Mouse (Mus musculus) embryonic fibroblast, embryonic 13.5 days (primary cell): ENCODE data around the gene Vpreb1. TPM values are rescaled to one million over a fixed set of nuclear protein-coding genes. Genes with fewer than 3 reads are reported as not detected.
A peak's percentile ranks its signal among the peaks of the same experiment; 100 is the strongest.
"Not testable (repeated sequence)": the region's sequence is repeated elsewhere in the genome, so short reads cannot be mapped to it uniquely, and the experiment has no call there.

Experiments used
- H3K27ac ChIP-seq: 2 replicates; pipeline ENCODE4 v1.5.1; 2012; ENCODE audit warnings: low read length, control low read depth, inconsistent platforms; ENCODE audit not compliant: insufficient read depth
- H3K4me1 ChIP-seq: 2 replicates; pipeline ENCODE4 v1.6.1; 2011; ENCODE audit warnings: low read length; ENCODE audit not compliant: control insufficient read depth, insufficient read depth
- H3K4me3 ChIP-seq: 2 replicates; pipeline ENCODE4 v1.5.1; 2011; ENCODE audit warnings: mild to moderate bottlenecking, control low read depth, low read length; ENCODE audit not compliant: insufficient read depth
- CTCF ChIP-seq: IDR thresholded peaks from 2 replicates; pipeline ENCODE4 v1.5.1; 2011; ENCODE audit warnings: mild to moderate bottlenecking, control low read depth, low read length, moderate library complexity, borderline replicate concordance; ENCODE audit not compliant: insufficient read depth
- POLR2A ChIP-seq: IDR thresholded peaks from 2 replicates; pipeline ENCODE4 v1.6.1; 2011; ENCODE audit warnings: low read depth, mild to moderate bottlenecking, control low read depth, low read length, moderate library complexity
- polyA plus RNA-seq: library from polyadenylated mRNA; stranded (reverse); fragments of >200 nt; gene quantifications from 2 replicates; pipeline ENCODE4 v1.2.4, GENCODE M21; 2011; ENCODE audit warnings: low read depth; ENCODE audit not compliant: missing spikeins, insufficient read length

Vpreb1 gene
- polyA plus RNA-seq, 1 experiment: not detected

DNA sequence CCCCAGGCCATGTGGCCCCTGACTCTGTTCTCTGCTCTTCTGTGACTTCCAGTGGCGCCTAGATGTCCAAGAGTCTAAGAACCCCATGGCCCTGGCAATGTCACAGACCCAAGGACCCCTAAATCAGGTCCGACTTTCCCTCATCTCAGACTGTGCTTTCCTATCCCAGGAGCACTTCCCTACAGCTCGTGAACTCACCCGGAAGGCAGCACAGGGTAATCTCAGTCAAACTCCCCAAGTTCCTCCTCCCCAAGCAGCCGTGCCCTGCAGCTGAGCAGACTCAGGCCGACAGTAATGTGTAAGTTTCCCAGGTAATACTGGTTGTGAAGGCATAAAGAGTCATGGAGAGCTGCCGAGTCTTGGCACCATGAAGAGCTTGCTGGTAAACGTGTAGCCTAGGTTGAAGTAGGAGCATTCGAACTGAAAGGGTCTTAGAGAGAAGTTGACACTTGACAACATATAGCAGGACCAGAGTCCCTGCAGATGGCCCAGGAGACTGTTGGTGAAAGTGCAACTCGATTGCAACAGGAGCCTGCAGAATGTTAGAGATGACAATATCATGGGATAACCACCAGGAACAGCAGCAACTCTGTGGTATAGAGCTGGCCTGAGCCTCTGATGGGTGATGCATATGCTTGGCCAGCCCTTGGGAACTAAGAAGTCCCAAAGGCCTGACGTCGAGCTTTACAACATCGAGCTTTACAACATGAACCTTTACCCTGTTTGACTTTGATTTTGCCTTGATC, 13.7 kb downstream of the Vpreb1 start:
- Histone ChIP-seq H3K27ac (no peak overlapping the region), H3K4me1 (no peaks in the 10 kb centered on the region), H3K4me3 (no peak overlapping the region)
- TF ChIP-seq POLR2A (no peak), CTCF (no peak)

DNA sequence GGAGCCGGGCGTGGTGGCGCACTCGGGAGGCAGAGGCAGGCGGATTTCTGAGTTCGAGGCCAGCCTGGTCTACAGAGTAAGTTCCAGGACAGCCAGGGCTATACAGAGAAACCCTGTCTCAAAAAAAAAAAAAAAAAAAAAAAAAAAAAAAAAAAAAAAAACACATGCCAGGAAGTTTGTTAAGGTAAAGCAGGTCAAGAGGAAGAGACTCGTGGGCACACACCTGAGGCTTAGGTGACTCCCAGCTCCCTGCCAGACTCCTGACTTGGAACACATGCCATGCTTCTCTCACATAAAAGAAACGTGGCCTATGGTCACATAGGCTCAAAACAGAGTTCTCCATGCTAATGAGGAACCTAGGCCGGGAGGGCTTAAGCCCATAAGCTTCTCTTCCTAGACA, 14.6 kb downstream of the Vpreb1 start:
- not testable (repeated sequence) for H3K4me1 ChIP-seq

DNA sequence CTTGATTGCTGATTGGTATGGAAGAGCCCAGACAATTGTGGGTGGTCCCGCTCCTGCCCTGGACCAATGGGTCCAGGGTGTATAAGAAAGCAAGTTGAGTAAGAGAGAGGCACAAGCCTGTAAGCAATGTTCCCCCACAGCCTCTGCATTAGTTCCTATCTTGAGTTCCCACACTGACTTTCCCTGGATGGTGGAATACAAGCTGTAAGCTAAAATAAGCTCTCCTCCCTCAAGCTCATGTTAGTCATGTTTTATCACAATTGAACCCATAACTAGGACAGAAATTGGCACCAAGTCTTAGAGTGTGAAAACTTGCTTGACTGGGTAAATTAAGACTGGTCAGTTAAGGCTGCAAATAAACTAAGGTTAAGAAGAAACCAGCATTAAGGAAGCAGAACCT, 15.1 kb downstream of the Vpreb1 start:
- Histone ChIP-seq H3K4me1 (no peaks in the 10 kb centered on the region), H3K27ac (no peak overlapping the region), H3K4me3 (no peak overlapping the region)
- no peak for TF ChIP-seq CTCF
- no peak for TF ChIP-seq POLR2A

More for the DNA sequence above, 14.6 kb downstream of the Vpreb1 start:
- H3K27ac ChIP-seq, H3K4me3 ChIP-seq: not testable (repeated sequence)

DNA sequence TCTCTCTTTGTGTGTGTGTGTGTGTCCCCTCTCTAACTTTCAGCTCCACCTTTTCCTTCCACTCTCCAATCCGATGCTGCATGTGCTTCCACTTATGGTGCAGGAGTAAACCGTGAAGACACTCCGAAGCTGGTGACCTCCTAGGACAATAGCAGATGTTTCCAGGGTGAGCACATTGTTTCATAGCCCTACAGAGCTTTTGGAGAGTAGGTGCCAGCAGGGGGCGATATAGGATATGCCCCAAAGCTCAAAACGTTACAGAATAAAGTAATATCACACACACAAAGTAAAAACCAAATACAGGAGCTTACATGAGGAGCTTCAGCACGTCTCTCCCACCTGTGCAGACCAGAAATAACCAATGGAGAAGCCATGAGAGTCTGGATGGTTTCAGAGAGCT, 15.8 kb downstream of the Vpreb1 start:
- Histone ChIP-seq H3K4me3 (no peak overlapping the region), H3K4me1 (no peaks in the 10 kb centered on the region), H3K27ac (no peak overlapping the region)
- TF ChIP-seq POLR2A (no peak), CTCF (no peak)

DNA sequence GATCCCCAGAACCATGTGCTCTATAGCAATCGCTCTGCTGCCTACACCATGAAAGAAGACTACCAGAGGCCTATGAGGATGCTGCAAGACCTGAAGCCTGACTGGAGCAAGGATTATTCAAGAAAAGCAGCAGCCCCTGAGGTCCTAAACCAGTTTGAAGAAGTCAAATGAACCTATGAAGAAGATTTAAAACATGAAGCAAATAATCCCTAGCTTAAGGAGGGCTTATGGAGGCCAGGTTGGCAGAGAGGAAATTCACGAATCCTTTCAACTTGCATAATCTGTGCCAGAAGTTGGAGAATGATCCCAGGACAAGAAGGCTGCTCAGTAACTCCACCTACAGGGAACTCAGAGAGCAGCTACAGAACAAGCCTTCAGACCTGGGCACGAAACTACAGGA, 18.2 kb downstream of the Vpreb1 start:
- Histone ChIP-seq H3K4me3 (no peak overlapping the region), H3K4me1 (no peaks in the 10 kb centered on the region), H3K27ac (no peak overlapping the region)
- no peak for TF ChIP-seq POLR2A
- TF ChIP-seq CTCF: no peak

DNA sequence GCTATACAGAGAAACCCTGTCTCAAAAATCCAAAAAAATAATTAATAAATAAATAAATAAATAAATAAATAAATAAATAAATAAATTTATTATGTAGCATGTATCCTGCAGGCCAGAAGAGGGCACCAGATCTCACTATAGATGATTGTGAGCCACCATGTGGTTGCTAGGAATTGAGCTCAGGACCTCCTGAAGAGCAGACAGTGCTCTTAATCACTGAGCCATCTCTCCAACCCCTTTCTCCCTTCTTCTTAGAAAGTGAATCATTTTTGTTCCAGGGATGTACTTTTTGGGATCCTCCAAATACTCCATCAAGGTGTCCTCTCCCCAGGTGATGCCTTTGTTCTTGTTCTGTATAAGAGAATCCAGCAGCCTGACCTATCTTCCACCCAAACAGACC, 21.4 kb downstream of the Vpreb1 start:
- TF ChIP-seq POLR2A (no peak), CTCF (no peak)
- H3K27ac ChIP-seq: no peak overlapping the region

DNA sequence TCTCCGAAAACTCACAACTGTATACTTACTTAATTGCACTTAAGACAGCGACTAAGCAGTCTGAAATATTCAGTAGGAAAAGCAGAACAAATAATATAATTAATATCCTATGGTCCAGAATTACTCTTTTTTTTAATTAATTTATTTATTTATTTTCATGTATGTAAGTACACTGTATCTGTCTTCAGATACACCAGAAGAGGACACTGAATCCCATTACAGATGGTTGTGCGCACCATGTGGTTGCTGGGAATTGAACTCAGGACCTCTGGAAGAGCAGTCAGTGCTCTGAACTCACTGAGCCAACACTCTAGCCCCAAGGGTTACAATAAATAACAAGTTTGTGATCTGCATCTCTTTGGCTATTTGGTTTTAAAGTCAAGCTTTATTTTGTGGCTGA, 41.0 kb downstream of the Vpreb1 start:
- H3K4me3 ChIP-seq: no peak overlapping the region

More for the DNA sequence above, 21.4 kb downstream of the Vpreb1 start:
- no peak overlapping the region for H3K4me3 ChIP-seq
- H3K4me1 ChIP-seq: no peaks in the 10 kb centered on the region

DNA sequence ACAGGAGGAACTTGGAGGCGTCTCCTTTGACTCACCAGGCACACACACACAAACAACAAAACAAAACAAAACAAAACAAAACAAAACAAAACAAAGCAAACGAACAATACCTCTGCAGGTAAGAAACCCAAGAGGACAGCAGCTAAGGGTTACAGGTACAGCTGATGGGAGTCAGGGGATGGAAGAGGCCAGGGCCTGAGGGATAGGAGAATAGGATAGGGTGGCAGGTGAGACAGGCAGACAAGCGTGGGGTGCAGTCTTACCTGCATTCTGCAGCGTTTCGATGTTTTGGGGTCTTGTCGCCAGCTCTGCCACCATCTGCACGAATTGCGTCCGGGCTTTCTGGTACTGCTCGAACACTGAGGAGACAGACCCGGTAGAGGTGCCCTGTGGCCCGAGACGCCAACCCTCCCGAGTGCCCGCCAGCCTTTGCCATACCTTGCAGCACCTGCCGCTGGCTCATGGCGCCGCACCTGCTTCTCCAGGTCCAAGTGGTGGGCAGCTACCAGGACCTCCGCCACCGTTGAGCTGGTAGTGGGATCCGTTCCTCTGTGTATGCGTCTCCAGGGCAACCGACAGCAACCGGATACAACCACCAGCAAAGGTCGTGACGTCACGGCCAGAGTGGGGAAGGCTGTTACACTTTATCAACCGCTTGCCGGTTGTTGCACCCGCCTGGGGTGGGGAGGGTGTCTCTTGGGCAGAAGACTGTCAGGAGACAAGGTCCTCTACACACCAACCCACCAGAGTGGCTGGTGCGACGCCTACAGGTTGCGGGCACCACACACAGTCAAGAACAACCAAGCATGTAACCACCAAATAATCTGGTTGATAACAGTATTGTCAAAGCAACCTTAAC, 41.7 kb downstream of the Vpreb1 start, which contains the start of gene Spag6l:
Spag6l (minus strand) TSS at position 700 of the 859 bp plus-strand sequence.
- peak within 1 kb of the TSS; percentile 9; the same call in 1 of the 2 replicates for H3K4me3 ChIP-seq
- TF ChIP-seq POLR2A: no peak
- TF ChIP-seq CTCF: peak; percentile 22; the same call in 1 of the 2 replicates
- H3K27ac ChIP-seq: no peak within 1 kb of the TSS

More for the DNA sequence above, 41.0 kb downstream of the Vpreb1 start:
- H3K4me1 ChIP-seq: no peaks in the 10 kb centered on the region
- H3K27ac ChIP-seq: no peak overlapping the region
- TF ChIP-seq POLR2A: no peak
- TF ChIP-seq CTCF: no peak

DNA sequence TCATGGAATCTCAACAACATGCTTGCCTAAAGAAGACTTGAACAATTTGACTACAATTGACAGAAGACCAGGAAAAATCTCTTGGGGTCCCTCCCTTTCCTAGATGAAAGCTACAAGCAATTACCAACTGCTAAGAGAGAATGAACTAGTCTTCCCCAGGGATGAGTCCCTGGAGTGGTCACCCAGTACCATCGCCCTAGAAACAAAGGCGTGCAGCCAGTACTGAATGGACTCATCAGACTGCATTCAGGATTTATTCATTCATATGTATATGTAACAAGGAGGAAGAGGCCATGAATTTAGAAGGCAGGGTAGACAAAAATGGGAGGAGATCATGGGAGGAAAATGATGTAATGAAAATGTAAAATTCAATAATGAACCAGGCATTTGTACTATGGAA, 44.4 kb downstream of the Vpreb1 start:
- Histone ChIP-seq H3K4me1 (no peaks in the 10 kb centered on the region), H3K27ac (no peak overlapping the region)
- TF ChIP-seq POLR2A (no peak), CTCF (no peak)

More for the DNA sequence above, 41.7 kb downstream of the Vpreb1 start, which contains the start of gene Spag6l:
- H3K4me1 ChIP-seq: no peaks in the 10 kb centered on the region

DNA sequence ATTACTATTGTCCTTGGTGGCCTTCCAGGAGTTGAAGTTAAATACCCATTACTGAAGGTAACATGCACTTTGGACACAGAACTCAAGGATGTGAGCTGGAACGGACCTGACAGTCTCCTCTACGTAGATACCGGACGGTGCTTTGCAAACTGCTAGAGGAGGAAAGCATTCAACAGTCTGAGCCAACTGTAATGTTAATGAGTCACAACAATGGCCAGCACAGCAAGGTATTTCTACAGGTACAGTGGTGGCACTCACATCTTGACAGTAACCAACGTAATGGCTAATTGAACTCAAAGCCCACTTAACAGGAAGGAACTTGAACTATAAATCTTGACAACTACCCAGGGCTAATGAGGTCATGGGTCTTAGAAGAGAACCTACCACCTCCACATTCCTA, 45.2 kb downstream of the Vpreb1 start:
- no peak for TF ChIP-seq CTCF

More for the DNA sequence above, 44.4 kb downstream of the Vpreb1 start:
- H3K4me3 ChIP-seq: no peak overlapping the region

More for the DNA sequence above, 45.2 kb downstream of the Vpreb1 start:
- Histone ChIP-seq H3K27ac (no peak overlapping the region), H3K4me3 (no peak overlapping the region), H3K4me1 (no peaks in the 10 kb centered on the region)

Other genes with a start within 250 kb of the Vpreb1 start
- gene Olfr19, start 194.4 kb downstream of the Vpreb1 start, polyA plus RNA-seq: not detected in 2 replicates
- gene Spag6l, start 41.4 kb downstream of the Vpreb1 start, polyA plus RNA-seq: not detected in 2 replicates
- gene Igll1, start 6.9 kb downstream of the Vpreb1 start, polyA plus RNA-seq: not detected in 2 replicates
- 73.9 and 79.2 TPM in 2 replicates for gene Top3b, start 107 bp downstream of the Vpreb1 start, polyA plus RNA-seq
- 25.5 and 28.0 TPM in 2 replicates for gene Ppm1f, start 25.6 kb upstream of the Vpreb1 start, polyA plus RNA-seq
- 230 and 254 TPM in 2 replicates for gene Mapk1, start 112.5 kb upstream of the Vpreb1 start, polyA plus RNA-seq
- 1.0 and 2.2 TPM in 2 replicates for gene Ypel1, start 198.9 kb upstream of the Vpreb1 start, polyA plus RNA-seq
- 82.6 and 97.5 TPM in 2 replicates for gene Ppil2, start 240.4 kb upstream of the Vpreb1 start, polyA plus RNA-seq